Mouse (Mus musculus): ENCODE results near the gene Ly6g6f. TPM values are rescaled to one million over a fixed set of nuclear protein-coding genes. Genes with fewer than 3 reads are reported as not detected.

The Ly6g6f gene
- polyA plus RNA-seq, 1 experiment from 2014 or later = 10.5 TPM

DNA sequence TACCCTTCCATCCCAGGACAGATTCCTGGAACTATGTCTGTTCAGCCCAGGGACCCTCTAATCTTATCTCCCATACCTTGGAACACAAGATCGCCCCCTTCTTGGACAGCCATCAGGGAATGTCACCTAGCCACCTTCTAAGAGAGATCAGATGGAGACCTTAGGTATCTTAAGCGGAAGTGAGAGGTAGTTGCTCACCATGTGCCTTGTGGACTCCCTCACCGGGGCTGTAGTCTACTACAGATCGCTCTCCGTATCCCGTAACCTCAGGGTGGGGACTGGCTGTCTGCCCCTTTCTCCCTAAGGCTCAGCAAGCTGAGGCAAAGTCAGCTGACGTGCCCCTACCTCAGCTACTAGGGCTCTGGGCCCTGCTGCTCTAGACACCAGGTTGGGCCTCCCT, 18.7 kb upstream of the Ly6g6f start:
- Histone ChIP-seq H3K27me3 (replicated peaks) (no peaks in the 10 kb centered on the region), H3K27ac (peak overlapping the region; percentile 82), H3K9me3 (replicated peaks) (no peaks in the 10 kb centered on the region), H3K4me2 (peak overlapping the region; percentile 50), H3K9ac (peak overlapping the region; percentile 57), H3K4me3 (no peak overlapping the region), H3K36me3 (peaks cover 50% of the 10 kb centered on the region), H3K4me1 (peaks cover 55% of the 10 kb centered on the region)
- WGBS (ENCODE audit: insufficient replicate concordance) = 67% methylated on average over 7 of the region's 7 CpGs
- ATAC-seq = no peak

DNA sequence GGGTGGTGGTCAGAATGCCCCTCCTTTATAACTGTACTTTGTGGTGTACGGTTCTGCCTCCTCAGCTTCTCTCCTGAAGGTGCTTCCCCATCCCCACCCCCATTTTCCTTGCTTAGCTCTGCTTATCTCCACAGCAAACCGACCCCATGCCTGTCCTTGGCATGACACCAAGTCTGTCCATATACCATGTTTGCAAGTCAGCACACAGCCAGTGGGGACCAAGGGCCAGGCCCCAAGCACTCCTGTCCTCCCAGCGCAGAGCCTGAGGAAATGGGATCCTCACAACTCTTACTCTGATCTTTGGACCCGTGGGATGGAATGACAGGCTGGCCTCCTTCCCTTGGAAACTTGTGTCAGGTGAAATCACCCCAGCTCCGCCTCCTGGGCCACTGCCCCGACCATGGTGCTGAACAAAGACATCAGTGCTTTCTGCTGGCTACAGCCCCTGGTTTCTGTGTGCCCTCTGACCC, 17.8 kb upstream of the Ly6g6f start:
- no peak overlapping the region for H3K4me3 ChIP-seq
- no peaks in the 10 kb centered on the region for H3K9me3 ChIP-seq (replicated peaks)
- peak overlapping the region; percentile 82 for H3K27ac ChIP-seq
- WGBS (ENCODE audit: insufficient replicate concordance) = 54% methylated on average over 6 of the region's 6 CpGs
- ATAC-seq = no peak
- peaks cover 61% of the 10 kb centered on the region for H3K4me1 ChIP-seq
- no peaks in the 10 kb centered on the region for H3K27me3 ChIP-seq (replicated peaks)
- H3K36me3 ChIP-seq = peaks cover 58% of the 10 kb centered on the region
- H3K4me2 ChIP-seq = peak overlapping the region; percentile 50; the same call in 1 of the 2 replicates
- H3K9ac ChIP-seq = peak overlapping the region; percentile 57

DNA sequence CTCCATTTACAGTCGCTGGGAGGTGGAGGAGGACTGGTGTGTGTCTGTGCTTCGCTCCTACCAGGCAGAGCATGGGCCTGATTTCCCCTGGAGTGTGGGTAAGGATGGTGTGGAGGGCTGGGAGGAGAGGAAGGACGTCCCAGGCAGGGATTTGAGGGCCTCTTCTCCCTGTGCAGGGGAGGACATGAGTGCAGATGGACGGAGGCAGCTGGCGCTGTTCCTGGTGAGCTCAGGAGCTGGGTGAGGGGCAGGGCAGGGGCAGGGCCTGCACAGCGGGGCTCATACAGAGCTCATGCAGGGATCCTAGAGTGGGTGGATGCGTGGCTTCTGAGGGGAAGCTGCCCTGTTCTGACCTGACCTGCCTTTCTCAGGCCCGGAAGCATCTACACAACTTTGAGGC, 16.9 kb upstream of the Ly6g6f start:
- 79% methylated on average over 8 of the region's 8 CpGs for WGBS (ENCODE audit: insufficient replicate concordance)

DNA sequence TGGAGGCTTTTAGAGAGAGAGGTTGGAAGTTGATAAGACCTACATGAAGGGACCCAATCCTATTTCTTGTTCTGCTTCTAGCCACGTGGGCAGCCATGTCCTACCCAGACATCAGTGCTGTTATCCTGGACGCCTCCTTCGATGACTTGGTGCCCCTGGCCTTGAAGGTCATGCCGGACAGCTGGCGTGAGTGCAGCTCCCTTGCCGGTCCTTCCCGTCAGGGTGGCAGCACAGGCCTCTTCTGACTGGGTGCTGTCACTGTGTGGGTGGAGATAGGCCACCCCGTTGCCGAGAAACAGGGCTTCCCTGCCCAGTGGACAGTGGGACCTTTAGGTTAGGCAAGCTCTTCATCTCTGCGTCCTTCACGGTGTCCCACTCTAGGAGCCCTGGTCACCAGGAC, 15.8 kb upstream of the Ly6g6f start:
- H3K27me3 ChIP-seq (replicated peaks) = no peaks in the 10 kb centered on the region
- H3K4me2 ChIP-seq = no peak overlapping the region
- H3K4me3 ChIP-seq = no peak overlapping the region
- no peak for ATAC-seq
- no peak overlapping the region for H3K9ac ChIP-seq
- peaks cover 58% of the 10 kb centered on the region for H3K4me1 ChIP-seq
- 92% methylated on average over 11 of the region's 11 CpGs for WGBS (ENCODE audit: insufficient replicate concordance)
- no peaks in the 10 kb centered on the region for H3K9me3 ChIP-seq (replicated peaks)
- peaks cover 79% of the 10 kb centered on the region for H3K36me3 ChIP-seq
- H3K27ac ChIP-seq = no peak overlapping the region

More for the DNA sequence above, 16.9 kb upstream of the Ly6g6f start:
- Histone ChIP-seq H3K4me2 (no peak overlapping the region), H3K36me3 (peaks cover 68% of the 10 kb centered on the region), H3K27me3 (replicated peaks) (no peaks in the 10 kb centered on the region), H3K4me3 (no peak overlapping the region), H3K9me3 (replicated peaks) (no peaks in the 10 kb centered on the region), H3K4me1 (peaks cover 61% of the 10 kb centered on the region), H3K9ac (no peak overlapping the region), H3K27ac (peak overlapping the region; percentile 43)
- no peak for ATAC-seq

DNA sequence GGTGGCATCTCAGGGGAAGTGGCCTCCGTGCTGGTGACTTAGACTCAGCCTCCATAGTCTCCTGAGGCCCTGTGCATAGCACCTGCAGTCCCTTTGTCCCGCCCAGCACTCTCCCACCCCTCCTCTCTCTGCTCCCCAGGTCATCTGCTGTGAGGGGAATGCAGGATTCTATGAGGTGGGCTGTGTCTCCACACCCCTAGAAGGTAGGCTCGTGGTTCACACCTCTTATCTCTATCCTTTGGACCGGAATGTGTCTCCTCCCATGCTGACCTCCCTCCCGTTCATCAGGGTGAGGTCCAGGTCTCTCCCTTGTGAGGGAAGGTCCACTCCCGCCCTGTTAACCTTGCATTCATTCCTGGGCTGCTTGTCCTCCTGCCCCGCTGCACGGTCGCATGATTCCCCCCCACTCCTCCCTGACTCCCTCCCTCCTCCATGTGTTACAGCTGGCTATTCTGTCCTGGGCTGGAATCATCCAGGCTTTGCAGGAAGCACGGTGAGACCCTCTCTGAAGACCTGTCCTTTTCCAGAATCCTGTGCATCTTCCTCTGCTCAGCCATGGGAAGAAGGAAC, 14.9 kb upstream of the Ly6g6f start:
- H3K9ac ChIP-seq = 0 out of 2 replicates have a peak overlapping the region, but pooled peaks have one; percentile 14
- no peak overlapping the region for H3K4me3 ChIP-seq
- WGBS (ENCODE audit: insufficient replicate concordance) = 66% methylated on average over 10 of the region's 10 CpGs
- no peak overlapping the region for H3K27ac ChIP-seq
- H3K9me3 ChIP-seq (replicated peaks) = no peaks in the 10 kb centered on the region
- H3K4me1 ChIP-seq = peaks cover 50% of the 10 kb centered on the region
- no peaks in the 10 kb centered on the region for H3K27me3 ChIP-seq (replicated peaks)
- no peak overlapping the region for H3K4me2 ChIP-seq
- peaks cover 88% of the 10 kb centered on the region for H3K36me3 ChIP-seq
- ATAC-seq = no peak

DNA sequence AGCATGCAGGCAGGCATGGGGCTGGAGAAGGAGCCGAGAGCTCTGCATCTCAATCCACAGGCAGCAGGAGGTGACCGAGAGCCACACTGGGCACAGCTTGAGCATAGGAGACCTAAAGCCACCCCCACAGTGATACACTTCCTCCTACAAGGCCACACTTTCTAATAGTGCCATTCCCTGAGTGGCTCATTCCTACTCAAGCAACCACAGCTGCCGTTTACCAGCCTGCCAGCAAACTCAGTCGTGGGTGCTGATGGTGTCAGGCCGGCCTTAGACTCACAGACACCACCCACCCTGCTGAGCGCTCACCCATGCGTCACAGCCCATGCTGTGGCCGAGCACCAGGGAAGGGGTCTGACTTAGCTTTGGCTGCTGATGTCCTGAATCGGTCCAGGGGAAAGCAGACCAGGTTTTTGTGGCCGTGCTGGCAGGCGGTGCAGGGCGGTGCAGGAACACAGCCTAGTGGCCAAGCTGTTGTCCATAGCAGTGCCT, 11.8 kb upstream of the Ly6g6f start:
- no peak overlapping the region for H3K4me3 ChIP-seq
- peaks cover 28% of the 10 kb centered on the region for H3K4me1 ChIP-seq
- H3K36me3 ChIP-seq = peaks cover 100% of the 10 kb centered on the region
- H3K9me3 ChIP-seq (replicated peaks) = no peaks in the 10 kb centered on the region
- H3K4me2 ChIP-seq = no peak overlapping the region
- WGBS (ENCODE audit: insufficient replicate concordance) = 86% methylated on average over 12 of the region's 12 CpGs
- H3K9ac ChIP-seq = no peak overlapping the region
- H3K27ac ChIP-seq = no peak overlapping the region
- no peak for ATAC-seq
- no peaks in the 10 kb centered on the region for H3K27me3 ChIP-seq (replicated peaks)

DNA sequence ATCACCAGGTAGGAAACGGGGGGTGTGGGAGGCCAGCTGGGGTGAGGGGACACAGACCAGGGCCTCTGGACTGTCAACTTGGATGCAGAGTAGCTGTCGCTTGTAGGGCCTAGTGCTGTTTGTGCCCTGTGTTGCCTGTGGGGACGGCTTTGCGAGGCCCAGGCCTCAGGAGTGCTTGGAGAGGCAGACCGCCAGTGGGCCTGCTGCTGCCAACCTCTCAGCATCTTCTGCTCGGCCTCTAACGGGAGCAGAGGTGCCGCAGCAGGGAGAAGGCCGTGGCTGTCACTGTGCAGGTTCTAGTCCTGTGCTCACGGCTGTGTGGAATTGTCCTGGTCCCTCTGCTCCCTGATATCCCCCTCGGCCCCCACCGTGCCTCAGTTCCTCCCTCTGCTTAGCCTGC, 11.2 kb upstream of the Ly6g6f start:
- H3K4me1 ChIP-seq = peaks cover 31% of the 10 kb centered on the region
- H3K9me3 ChIP-seq (replicated peaks) = no peaks in the 10 kb centered on the region
- WGBS (ENCODE audit: insufficient replicate concordance) = 89% methylated on average over 12 of the region's 12 CpGs
- H3K27me3 ChIP-seq (replicated peaks) = no peaks in the 10 kb centered on the region
- H3K27ac ChIP-seq = no peak overlapping the region
- no peak overlapping the region for H3K4me3 ChIP-seq
- peaks cover 100% of the 10 kb centered on the region for H3K36me3 ChIP-seq
- H3K9ac ChIP-seq = no peak overlapping the region
- H3K4me2 ChIP-seq = no peak overlapping the region
- no peak for ATAC-seq

DNA sequence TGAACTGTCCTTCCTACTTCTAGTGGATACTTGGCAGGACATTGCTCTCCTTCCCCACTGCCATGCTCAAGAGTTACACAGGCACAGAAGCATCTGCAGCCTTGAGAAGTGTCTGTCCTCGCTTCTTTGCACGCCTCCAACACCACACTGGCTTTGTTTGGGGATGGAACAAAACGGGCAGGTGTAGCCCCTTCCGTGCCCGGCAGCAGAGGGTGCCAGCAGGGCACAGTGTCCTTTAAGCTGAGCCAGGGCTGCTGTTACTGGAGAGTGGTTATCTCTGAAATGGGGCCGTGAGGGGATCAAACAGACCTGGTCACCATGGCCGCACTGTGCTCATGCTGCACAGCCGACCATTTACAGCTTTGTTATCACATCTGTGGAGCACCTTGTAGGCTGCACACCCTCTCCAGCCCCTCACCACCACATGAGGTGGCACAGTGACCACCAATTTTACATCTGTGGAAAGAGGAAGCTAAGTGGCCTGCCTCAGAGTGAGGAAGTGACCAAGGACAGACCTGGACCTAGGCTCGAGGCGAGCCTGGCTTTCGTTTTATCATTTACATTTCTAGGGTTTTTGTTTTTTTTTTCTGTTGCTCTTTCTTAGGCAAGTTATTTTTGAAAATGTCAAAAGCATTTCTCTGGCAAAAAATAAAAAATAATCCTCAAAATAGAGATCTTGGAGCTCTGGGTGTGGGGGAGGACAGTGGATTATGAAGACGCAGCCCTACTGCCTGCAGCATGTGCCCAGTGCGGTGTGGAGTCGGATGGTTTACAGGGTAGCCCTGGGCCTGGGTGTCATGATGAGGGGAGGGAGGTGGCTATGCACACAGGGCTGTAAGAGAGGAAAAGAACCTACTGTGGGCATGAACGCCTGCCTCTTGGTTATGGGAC, 9.3 kb upstream of the Ly6g6f start:
- Histone ChIP-seq H3K9me3 (replicated peaks) (no peaks in the 10 kb centered on the region), H3K27me3 (replicated peaks) (no peaks in the 10 kb centered on the region), H3K4me2 (no peak overlapping the region), H3K4me3 (no peak overlapping the region), H3K27ac (0 out of 2 replicates have a peak overlapping the region, but pooled peaks have one; percentile 42), H3K36me3 (peaks cover 92% of the 10 kb centered on the region), H3K4me1 (peaks cover 38% of the 10 kb centered on the region), H3K9ac (no peak overlapping the region)
- no peak for ATAC-seq
- WGBS (ENCODE audit: insufficient replicate concordance) = 75% methylated on average over 15 of the region's 15 CpGs

DNA sequence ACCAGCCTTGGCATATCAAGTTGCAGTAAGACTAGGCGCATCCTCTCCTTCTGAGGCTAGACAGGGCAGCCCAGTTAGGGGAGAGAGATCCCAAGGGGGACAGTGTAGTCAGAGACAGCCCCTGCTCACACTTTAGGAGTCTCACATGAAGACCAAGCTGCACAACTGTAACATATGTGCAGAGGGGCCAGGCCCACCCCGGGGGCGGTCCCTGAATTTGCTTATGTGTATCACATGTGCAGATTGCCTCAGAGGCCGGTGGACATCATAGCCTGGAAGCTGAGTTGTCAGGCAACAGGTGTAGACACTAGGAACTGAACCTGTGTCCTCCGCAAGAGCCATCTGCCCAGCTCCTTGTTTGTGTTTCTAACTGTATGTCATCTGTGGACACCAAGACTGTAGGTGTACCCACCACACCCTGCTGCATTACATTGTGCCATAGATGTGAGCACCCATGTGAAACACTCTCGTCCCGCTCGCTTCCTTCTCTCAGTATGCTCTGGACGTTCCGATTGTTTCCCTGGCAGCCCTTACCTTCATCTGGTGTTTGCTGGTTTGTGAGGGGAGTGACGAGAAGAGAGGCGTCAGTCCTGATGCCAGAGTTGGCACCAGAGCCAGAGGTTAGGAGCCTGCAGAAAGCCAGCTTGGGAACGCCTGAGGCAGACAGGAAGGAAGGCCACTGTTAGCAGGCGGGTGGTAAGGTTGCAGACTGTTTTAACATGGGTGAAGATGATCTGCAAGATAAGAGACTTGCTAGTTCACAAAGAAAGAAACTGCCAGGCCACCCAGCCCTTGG, 7.2 kb upstream of the Ly6g6f start:
- H3K4me2 ChIP-seq = no peak overlapping the region
- H3K9me3 ChIP-seq (replicated peaks) = no peaks in the 10 kb centered on the region
- H3K27ac ChIP-seq = 0 out of 2 replicates have a peak overlapping the region, but pooled peaks have one; percentile 53
- 85% methylated on average over 14 of the region's 14 CpGs for WGBS (ENCODE audit: insufficient replicate concordance)
- no peak overlapping the region for H3K4me3 ChIP-seq
- peak overlapping the region; percentile 6; the same call in 1 of the 2 replicates for H3K9ac ChIP-seq
- peaks cover 36% of the 10 kb centered on the region for H3K4me1 ChIP-seq
- H3K27me3 ChIP-seq (replicated peaks) = no peaks in the 10 kb centered on the region
- no peak for ATAC-seq
- H3K36me3 ChIP-seq = peaks cover 71% of the 10 kb centered on the region

DNA sequence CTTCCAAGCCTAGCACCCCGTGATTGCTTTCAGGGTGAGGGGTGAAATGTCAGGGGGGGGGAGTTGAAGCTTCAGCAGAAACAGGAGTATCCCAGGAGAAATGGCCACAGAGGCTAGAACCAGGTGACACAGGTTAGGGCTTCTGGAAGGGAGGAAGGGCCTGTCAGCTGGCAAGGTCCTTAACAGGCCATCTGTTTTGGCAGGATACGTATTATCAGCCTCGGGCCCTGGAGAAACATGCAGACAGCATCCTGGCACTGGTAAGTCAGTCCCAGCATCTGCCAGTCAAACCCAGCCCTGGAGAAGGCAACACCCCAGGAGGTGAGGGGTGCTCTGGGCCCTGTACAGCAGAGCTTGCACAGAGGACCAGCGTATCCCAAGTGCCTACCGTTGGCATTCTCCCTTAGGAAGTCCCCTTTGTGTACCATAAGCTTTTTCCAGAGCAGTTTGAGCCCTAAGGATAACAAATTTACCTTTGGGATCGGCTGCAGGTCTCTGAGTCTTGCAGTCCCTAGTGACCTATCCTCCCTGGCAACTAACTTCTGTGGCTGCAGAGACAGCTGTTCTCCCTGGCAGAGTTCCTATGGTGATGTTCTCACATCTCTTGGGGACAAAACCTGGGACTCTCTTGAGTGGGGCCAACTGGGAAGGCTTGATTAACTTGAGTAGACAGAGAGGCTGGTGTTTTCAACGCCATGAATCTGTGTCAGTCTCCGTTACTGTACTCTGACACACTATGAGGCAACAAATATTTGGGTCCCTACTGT, 4.9 kb upstream of the Ly6g6f start:
- 57% methylated on average over 8 of the region's 8 CpGs for WGBS (ENCODE audit: insufficient replicate concordance)
- H3K9me3 ChIP-seq (replicated peaks) = no peaks in the 10 kb centered on the region
- H3K9ac ChIP-seq = peak overlapping the region; percentile 86
- H3K27me3 ChIP-seq (replicated peaks) = no peaks in the 10 kb centered on the region
- peak overlapping the region; percentile 95 for H3K27ac ChIP-seq
- peaks cover 41% of the 10 kb centered on the region for H3K4me1 ChIP-seq
- H3K4me3 ChIP-seq = peak overlapping the region; percentile 72
- peak; percentile 62 for ATAC-seq
- peaks cover 49% of the 10 kb centered on the region for H3K36me3 ChIP-seq
- peak overlapping the region; percentile 78 for H3K4me2 ChIP-seq

Measured in liver, embryonic 12.5 days (tissue).